Mouse (Mus musculus) kidney, embryonic 16.5 days (tissue): ENCODE measurements around the gene Cul4b. TPM values are rescaled to one million over a fixed set of nuclear protein-coding genes. Genes with fewer than 3 reads are reported as not detected.

Experiments
- polyA plus RNA-seq: library from polyadenylated mRNA; unstranded; fragments of >200 nt; fragmentation: Nextera tagmentation; extraction: Ambion mirVana; gene quantifications from 2 replicates; pipeline ENCODE4 v1.2.1, GENCODE M21; 2015

The Cul4b gene
- polyA plus RNA-seq, 1 experiment from 2014 or later, result 29.1 TPM

Other genes with a start within 250 kb of the Cul4b start
- 187 and 188 TPM in 2 replicates for gene Lamp2, start 119.7 kb downstream of the Cul4b start, polyA plus RNA-seq
- 77.7 and 81.7 TPM in 2 replicates for gene Mcts1, start 24.4 kb upstream of the Cul4b start, polyA plus RNA-seq
- gene C1galt1c1, start 58.9 kb upstream of the Cul4b start, polyA plus RNA-seq, result 36.4 and 37.3 TPM in 2 replicates
- not detected in 2 replicates for gene 6030498E09Rik, start 196.5 kb upstream of the Cul4b start, polyA plus RNA-seq